Mouse (Mus musculus) CH12.LX (cell line): Measurements from ENCODE around the gene Uba52. TPM values are rescaled to one million over a fixed set of nuclear protein-coding genes. Genes with fewer than 3 reads are reported as not detected.

Experiments
- DNase-seq: peaks from one replicate; pipeline ENCODE4 v3.0.0-alpha.2; 2013; ENCODE audit errors: extremely low read depth
- H3K27ac ChIP-seq: 2 replicates; pipeline ENCODE4 v1.5.1; 2012; ENCODE audit warnings: low read depth, mild to moderate bottlenecking, control low read depth, moderate library complexity; ENCODE audit not compliant: insufficient read depth
- H3K27me3 ChIP-seq: replicated peaks from 2 replicates; pipeline ENCODE3; 2012; ENCODE audit warnings: inconsistent platforms
- H3K36me3 ChIP-seq, 2 experiments: replicated peaks in 1 of 2; 2 replicates each; pipeline versions ENCODE3 to v1.6.1; 2012; ENCODE audit warnings: inconsistent platforms in 1 of 2, low read length in 1 of 2, mild to moderate bottlenecking in 1 of 2, mixed read lengths in 1 of 2, moderate library complexity in 1 of 2; ENCODE audit not compliant: control insufficient read depth in 1 of 2, insufficient read depth in 1 of 2
- H3K4me1 ChIP-seq, 2 experiments: 2 replicates each; pipeline ENCODE4 v1.6.1; 2012; ENCODE audit warnings: inconsistent platforms in 1 of 2, moderate library complexity in 1 of 2; ENCODE audit not compliant: insufficient read depth in 2 of 2, control insufficient read depth in 1 of 2
- H3K4me2 ChIP-seq: 2 replicates; pipeline ENCODE4 v1.6.1; 2012; ENCODE audit warnings: low read depth, mild to moderate bottlenecking, control low read depth; ENCODE audit not compliant: poor library complexity, insufficient read depth, severe bottlenecking
- H3K4me3 ChIP-seq, 3 experiments: fragments of 150-350 bp in 1 of 3; sonication (generic) in 1 of 3; replicated peaks in 1 of 3; 2 replicates each; pipeline versions ENCODE3 to v1.5.1; 2011 to 2012; ENCODE audit warnings: low read depth in 2 of 3, low read length in 2 of 3, mild to moderate bottlenecking in 2 of 3, moderate library complexity in 2 of 3, control low read depth in 1 of 3, improper control_type of control experiment in 1 of 3, inconsistent platforms in 1 of 3, mixed read lengths in 1 of 3; ENCODE audit not compliant: poor library complexity in 1 of 3
- H3K79me2 ChIP-seq: replicated peaks from 2 replicates; pipeline ENCODE4 v1.6.1; 2012; ENCODE audit warnings: mild to moderate bottlenecking, moderate library complexity; ENCODE audit not compliant: control insufficient read depth, poor library complexity, insufficient read depth, severe bottlenecking; ENCODE audit errors: extremely low read depth
- H3K9ac ChIP-seq: 2 replicates; pipeline ENCODE4 v1.6.1; 2012; ENCODE audit warnings: low read depth, mild to moderate bottlenecking, control low read depth, moderate library complexity; ENCODE audit not compliant: insufficient read depth
- H3K9me3 ChIP-seq: replicated peaks from 2 replicates; pipeline ENCODE3; 2012; ENCODE audit warnings: low read length, inconsistent platforms, mixed read lengths
- CHD2 ChIP-seq: IDR thresholded peaks from 2 replicates; pipeline ENCODE4 v1.6.1; 2011; ENCODE audit warnings: low read length, improper control_type of control experiment
- E2F4 ChIP-seq: IDR thresholded peaks from 2 replicates; pipeline ENCODE4 v1.6.1; 2011; ENCODE audit warnings: low read depth, low read length, improper control_type of control experiment; ENCODE audit not compliant: insufficient replicate concordance
- ELF1 ChIP-seq: IDR thresholded peaks from 2 replicates; pipeline ENCODE4 v1.6.1; 2014; ENCODE audit warnings: low read depth, mild to moderate bottlenecking, inconsistent platforms, low read length, improper control_type of control experiment
- EP300 ChIP-seq: IDR thresholded peaks from 2 replicates; pipeline ENCODE4 v1.6.1; 2011; ENCODE audit warnings: low read length, improper control_type of control experiment
- ETS1 ChIP-seq: conservative IDR thresholded peaks from 2 replicates; pipeline ENCODE4 v1.6.1; 2012; ENCODE audit warnings: low read depth, mild to moderate bottlenecking, inconsistent platforms, low read length, improper control_type of control experiment, moderate library complexity
- GABPA ChIP-seq: IDR thresholded peaks from 2 replicates; pipeline ENCODE4 v1.6.1; 2012; ENCODE audit warnings: low read depth, low read length, improper control_type of control experiment, inconsistent platforms; ENCODE audit not compliant: insufficient replicate concordance
- KAT2A ChIP-seq: IDR thresholded peaks from 2 replicates; pipeline ENCODE4 v1.6.1; 2012; ENCODE audit warnings: low read length, improper control_type of control experiment, inconsistent platforms; ENCODE audit not compliant: insufficient replicate concordance
- MAFK ChIP-seq: IDR thresholded peaks from 2 replicates; pipeline ENCODE4 v1.6.1; 2011; ENCODE audit warnings: low read length, improper control_type of control experiment; ENCODE audit not compliant: insufficient replicate concordance
- MAX ChIP-seq: IDR thresholded peaks from 2 replicates; pipeline ENCODE4 v1.6.1; 2011; ENCODE audit warnings: low read length, improper control_type of control experiment
- MAZ ChIP-seq: IDR thresholded peaks from 2 replicates; pipeline ENCODE4 v1.6.1; 2012; ENCODE audit warnings: low read depth, mild to moderate bottlenecking, inconsistent platforms, low read length, improper control_type of control experiment, moderate library complexity
- MXI1 ChIP-seq: IDR thresholded peaks from 2 replicates; pipeline ENCODE4 v1.6.1; 2011; ENCODE audit warnings: mild to moderate bottlenecking, low read depth, low read length, improper control_type of control experiment
- NELFE ChIP-seq: IDR thresholded peaks from 2 replicates; pipeline ENCODE4 v1.6.1; 2011; ENCODE audit warnings: low read depth, low read length, improper control_type of control experiment
- SIN3A ChIP-seq: IDR thresholded peaks from 2 replicates; pipeline ENCODE4 v1.6.1; 2012; ENCODE audit warnings: low read length, improper control_type of control experiment, inconsistent platforms
- SMC3 ChIP-seq: IDR thresholded peaks from 2 replicates; pipeline ENCODE4 v1.6.1; 2011; ENCODE audit warnings: low read depth, low read length, improper control_type of control experiment
- USF2 ChIP-seq: conservative IDR thresholded peaks from 2 replicates; pipeline ENCODE4 v1.6.1; 2011; ENCODE audit warnings: low read depth, low read length, improper control_type of control experiment
- dilution Hi-C: fragments of 300-500 bp; cut with MboI; formaldehyde crosslinking; loops from 2 replicates; pipeline ENCODE4 v1.14.3; 2020; ENCODE audit warnings: low sequenced_read_pairs; ENCODE audit not compliant: extremely low pct_unique_long_range_greater_than_20kb, extremely low pct_ligation_motif_present
- in situ Hi-C: fragments of 300-500 bp; cut with MboI; formaldehyde crosslinking; loops from 3 replicates; pipeline ENCODE4 v1.14.3; 2019; ENCODE audit warnings: low sequenced_read_pairs, low pct_ligation_motif_present, low pct_unique_long_range_greater_than_20kb, mixed read lengths
- polyA plus RNA-seq: library from polyadenylated mRNA; unstranded; fragments of >175 nt; gene quantifications from 2 replicates; pipeline ENCODE4 v1.2.1, GENCODE M21; 2012; ENCODE audit warnings: low read depth; ENCODE audit not compliant: insufficient read length
- total RNA-seq, 2 experiments: library from RNA; depleted of rRNA; stranded (reverse); fragments of 300-350 nt in 1 of 2; fragments of >200 nt in 1 of 2; gene quantifications; 2 replicates each; pipeline ENCODE4 v1.2.3; 2012 to 2014

Gene Uba52
- total and polyA plus RNA-seq, 3 experiments: 1,181 to 3,341 (median 1,372) TPM

GRCm38 (mm10) chr8:70540507-70541071 is 30.0 kb upstream of the Uba52 start:
- in situ Hi-C loops (loop anchor here (10.0 kb wide), 1 partner anchor 64 kb away; the partner anchor contains the start of gene Ssbp4), dilution Hi-C loops (no loop called here)
- Histone ChIP-seq H3K4me3 (peak overlapping the region; percentile 93 to 94 (median 94)), H3K79me2 (peaks cover 30% of the 10 kb centered on the region), H3K9ac (peak overlapping the region; percentile 90), H3K4me1 (peaks cover 12 to 51% of the 10 kb centered on the region in 2 experiments), H3K36me3 (peaks cover 10 to 52% of the 10 kb centered on the region in 2 experiments), H3K9me3 (no peaks in the 10 kb centered on the region), H3K27ac (no peak overlapping the region), H3K4me2 (peak overlapping the region; percentile 79), H3K27me3 (no peaks in the 10 kb centered on the region)
- no peak for DNase-seq
- TF ChIP-seq MAX (no peak), NELFE (no peak), MXI1 (no peak; the same call in 1 of the 2 replicates), ELF1 (no peak), GABPA (no peak), CHD2 (no peak), EP300 (no peak), E2F4 (no peak)

- TF ChIP-seq MAZ: no peak
- no peak for TF ChIP-seq MAX
- TF ChIP-seq GABPA: no peak
- TF ChIP-seq E2F4: no peak
- no peak for TF ChIP-seq SIN3A
- no peak for TF ChIP-seq KAT2A
- TF ChIP-seq USF2: no peak
- TF ChIP-seq CHD2: no peak
- TF ChIP-seq ELF1: no peak
- no peak for TF ChIP-seq ETS1
- TF ChIP-seq SMC3: no peak
- no peak for TF ChIP-seq MAFK
- in situ Hi-C loops (loop anchor here (10.0 kb wide), 1 partner anchor 65 kb away; the partner anchor contains the start of gene Ssbp4), dilution Hi-C loops (no loop called here)
- Histone ChIP-seq H3K9ac (peak overlapping the region; percentile 90), H3K79me2 (peaks cover 30% of the 10 kb centered on the region), H3K27ac (no peak overlapping the region), H3K9me3 (no peaks in the 10 kb centered on the region), H3K27me3 (no peaks in the 10 kb centered on the region), H3K36me3 (peaks cover 15 to 53% of the 10 kb centered on the region in 2 experiments), H3K4me3 (peak overlapping the region; percentile 93 to 94 (median 94)), H3K4me1 (peaks cover 12 to 51% of the 10 kb centered on the region in 2 experiments), H3K4me2 (peak overlapping the region; percentile 79)
- no peak for DNase-seq
Observed at GRCm38 (mm10) chr8:70540013-70540506, 29.5 kb upstream of the Uba52 start.
